Mouse (Mus musculus) embryonic facial prominence, embryonic 11.5 days (tissue): ENCODE data around the gene Rilpl1. TPM values are rescaled to one million over a fixed set of nuclear protein-coding genes. Genes with fewer than 3 reads are reported as not detected.
A peak's percentile ranks its signal among the peaks of the same experiment; 100 is the strongest.
"Not testable (repeated sequence)": the region's sequence is repeated elsewhere in the genome, so short reads cannot be mapped to it uniquely, and the experiment has no call there.

Experiments
- ATAC-seq: fragments of 200-750 bp; cut with Nextera tagmentation; replicated peaks from 2 replicates; pipeline ENCODE4 v1.8.0; 2017; ENCODE audit warnings: low read depth; ENCODE audit not compliant: insufficient number of reproducible peaks, low FRiP score, low TSS enrichment
- DNase-seq: peaks from one replicate; pipeline ENCODE4 v3.0.0-alpha.2; 2015; ENCODE audit warnings: low spot score
- H3K27ac ChIP-seq: fragments of 300-500 bp; sonication (generic); replicated peaks from 2 replicates; pipeline ENCODE4 v1.5.1; 2014; ENCODE audit warnings: mild to moderate bottlenecking, low read depth, low read length, control low read depth
- H3K27me3 ChIP-seq: fragments of 300-500 bp; sonication (generic); 2 replicates; pipeline ENCODE4 v1.6.1; 2014; ENCODE audit warnings: mild to moderate bottlenecking, low read length, moderate library complexity, mixed read lengths; ENCODE audit not compliant: control insufficient read depth, insufficient read depth
- H3K36me3 ChIP-seq: fragments of 300-500 bp; sonication (generic); replicated peaks from 2 replicates; pipeline ENCODE4 v1.6.1; 2014; ENCODE audit warnings: low read depth, mild to moderate bottlenecking, low read length, moderate library complexity, mixed read lengths; ENCODE audit not compliant: control insufficient read depth, insufficient read depth
- H3K4me1 ChIP-seq: fragments of 300-500 bp; sonication (generic); 2 replicates; pipeline ENCODE4 v1.6.1; 2014; ENCODE audit warnings: low read length, mixed read lengths; ENCODE audit not compliant: control insufficient read depth, insufficient read depth
- H3K4me2 ChIP-seq: fragments of 300-500 bp; sonication (generic); 2 replicates; pipeline ENCODE4 v1.6.1; 2014; ENCODE audit warnings: low read depth, mild to moderate bottlenecking, control low read depth, low read length, moderate library complexity
- H3K4me3 ChIP-seq: fragments of 300-500 bp; sonication (generic); 2 replicates; pipeline ENCODE4 v1.5.1; 2014; ENCODE audit warnings: low read depth, low read length, control low read depth
- H3K9ac ChIP-seq: fragments of 300-500 bp; sonication (generic); replicated peaks from 2 replicates; pipeline ENCODE4 v1.6.1; 2014; ENCODE audit warnings: mild to moderate bottlenecking, control low read depth, low read length
- H3K9me3 ChIP-seq: fragments of 300-500 bp; sonication (generic); replicated peaks from 2 replicates; pipeline ENCODE4 v1.6.1; 2016; ENCODE audit warnings: mild to moderate bottlenecking, low read length, inconsistent platforms, mixed read lengths; ENCODE audit not compliant: control insufficient read depth
- WGBS: fragments of 180-500 bp; shearing (Covaris S2); extraction: QIAGEN DNeasy Blood & Tissue Kit; methylation state at CpG from one replicate; pipeline ENCODE4 v1.1.7; 2014; 5-methylcytosine and 5-hydroxymethylcytosine counted together
- polyA plus RNA-seq: library from polyadenylated mRNA; unstranded; fragments of >200 nt; fragmentation: Nextera tagmentation; extraction: Ambion mirVana; gene quantifications from 2 replicates; pipeline ENCODE4 v1.2.1, GENCODE M21; 2014

The Rilpl1 gene
- polyA plus RNA-seq, 1 experiment from 2014 or later: 26.2 TPM

- H3K36me3 ChIP-seq: peaks cover 4% of the 10 kb centered on the region; the same call in 1 of the 2 replicates
- DNase-seq: peak; percentile 26
Measured at GRCm38 (mm10) chr5:124552094-124552472, 20.9 kb upstream of the Rilpl1 start.

GRCm38 (mm10) chr5:124551349-124552093 lies 20.3 kb upstream of the Rilpl1 start:
- H3K4me2 ChIP-seq, H3K36me3 ChIP-seq, H3K9me3 ChIP-seq, H3K27ac ChIP-seq, H3K27me3 ChIP-seq, H3K4me1 ChIP-seq, H3K9ac ChIP-seq, ATAC-seq: not testable (repeated sequence)
- DNase-seq: peak; percentile 40
- H3K4me3 ChIP-seq: peak overlapping the region; percentile 78; the same call in 1 of the 2 replicates
- WGBS: 33% methylated on average over 5 of the region's 5 CpGs

More at GRCm38 (mm10) chr5:124552094-124552472, 20.9 kb upstream of the Rilpl1 start:
- H3K27me3 ChIP-seq: no peaks in the 10 kb centered on the region
- H3K27ac ChIP-seq: peak overlapping the region; percentile 53
- no peaks in the 10 kb centered on the region for H3K4me1 ChIP-seq
- H3K4me3 ChIP-seq: peak overlapping the region; percentile 78
- WGBS: 11% methylated on average over 9 of the region's 9 CpGs
- peak overlapping the region; percentile 73 for H3K9ac ChIP-seq
- no peaks in the 10 kb centered on the region for H3K9me3 ChIP-seq
- peak overlapping the region; percentile 69 for H3K4me2 ChIP-seq
- ATAC-seq: no peak

- not testable (repeated sequence) for H3K27ac ChIP-seq, H3K27me3 ChIP-seq, DNase-seq, H3K9ac ChIP-seq, H3K9me3 ChIP-seq, H3K4me2 ChIP-seq, H3K4me1 ChIP-seq, H3K4me3 ChIP-seq, ATAC-seq
- H3K36me3 ChIP-seq: peaks cover 14% of the 10 kb centered on the region
- 72% methylated on average over 4 of the region's 4 CpGs for WGBS
Measured at GRCm38 (mm10) chr5:124550737-124551136, 19.5 kb upstream of the Rilpl1 start.

GRCm38 (mm10) chr5:124541602-124541973 lies 10.4 kb upstream of the Rilpl1 start:
- Histone ChIP-seq H3K4me2 (peak overlapping the region; percentile 33), H3K27ac (no peak overlapping the region), H3K9me3 (no peaks in the 10 kb centered on the region), H3K9ac (peak overlapping the region; percentile 71), H3K27me3 (no peaks in the 10 kb centered on the region), H3K4me1 (peaks cover 3% of the 10 kb centered on the region; the same call in 1 of the 2 replicates), H3K36me3 (peaks cover 15% of the 10 kb centered on the region), H3K4me3 (peak overlapping the region; percentile 94)
- DNase-seq: no peak
- no peak for ATAC-seq
- 17% methylated on average over 8 of the region's 8 CpGs for WGBS

GRCm38 (mm10) chr5:124540905-124541601 lies 9.9 kb upstream of the Rilpl1 start:
- Histone ChIP-seq H3K9me3 (no peaks in the 10 kb centered on the region), H3K9ac (peak overlapping the region; percentile 71), H3K36me3 (peaks cover 10% of the 10 kb centered on the region), H3K4me1 (peaks cover 3% of the 10 kb centered on the region; the same call in 1 of the 2 replicates), H3K27ac (peak overlapping the region; percentile 82), H3K4me2 (peak overlapping the region; percentile 33), H3K27me3 (no peaks in the 10 kb centered on the region), H3K4me3 (peak overlapping the region; percentile 94)
- WGBS: under 1% methylated on average over 64 of the region's 89 CpGs
- DNase-seq (peak; percentile 58), ATAC-seq (peak; percentile 55)

- Histone ChIP-seq H3K4me3 (peak within 1 kb of the TSS; percentile 94), H3K27me3 (no peaks in the 10 kb centered on the region), H3K4me1 (peaks cover 3% of the 10 kb centered on the region; the same call in 1 of the 2 replicates), H3K9ac (peak within 1 kb of the TSS; percentile 71), H3K27ac (peak within 1 kb of the TSS; percentile 82), H3K9me3 (no peaks in the 10 kb centered on the region), H3K4me2 (peak within 1 kb of the TSS; percentile 33), H3K36me3 (peaks cover 8% of the 10 kb centered on the region)
- peak; percentile 89 for ATAC-seq
- under 1% methylated on average over 32 of the region's 35 CpGs for WGBS
- DNase-seq: peak; percentile 98
Measured at GRCm38 (mm10) chr5:124540383-124540786, 9.2 kb upstream of the Rilpl1 start, which contains the start of gene Tmed2. Gene Tmed2, plus strand, starts transcription at chr5:124540695.

GRCm38 (mm10) chr5:124539905-124540304 lies 8.7 kb upstream of the Rilpl1 start:
- H3K36me3 ChIP-seq: peaks cover 4% of the 10 kb centered on the region
- H3K4me2 ChIP-seq: peak overlapping the region; percentile 19; the same call in 1 of the 2 replicates
- no peak for ATAC-seq
- H3K4me3 ChIP-seq: peak overlapping the region; percentile 94
- no peaks in the 10 kb centered on the region for H3K27me3 ChIP-seq
- no peak overlapping the region; the same call in 1 of the 2 replicates for H3K9ac ChIP-seq
- no peak for DNase-seq
- 74% methylated on average over 4 of the region's 4 CpGs for WGBS
- peaks cover 3% of the 10 kb centered on the region; the same call in 1 of the 2 replicates for H3K4me1 ChIP-seq
- H3K27ac ChIP-seq: no peak overlapping the region
- no peaks in the 10 kb centered on the region for H3K9me3 ChIP-seq
